Mouse (Mus musculus): Measurements from ENCODE around the gene Xylt1.

The Xylt1 gene

DNA sequence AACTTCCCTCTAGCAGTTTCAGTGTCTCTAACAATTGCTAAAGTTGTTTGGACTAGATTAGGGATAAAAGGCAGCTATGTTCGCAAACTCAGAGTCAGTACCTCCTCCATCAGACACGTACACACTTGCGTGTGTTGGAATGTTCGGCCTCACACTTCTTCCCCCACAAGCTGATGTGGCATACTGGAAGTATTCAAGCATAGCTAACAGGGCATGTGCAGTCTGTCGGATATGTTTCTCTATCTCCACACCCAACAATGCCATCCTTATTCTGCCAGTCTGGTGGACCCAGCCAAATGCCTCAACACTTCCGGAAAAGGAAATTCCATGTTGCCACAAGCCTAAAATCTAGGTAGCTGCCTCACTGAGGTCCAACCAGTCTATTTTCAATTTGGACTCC lies 319.3 kb downstream of the Xylt1 start:
- no peak for DNase-seq (ENCODE audit: low spot score)

DNA sequence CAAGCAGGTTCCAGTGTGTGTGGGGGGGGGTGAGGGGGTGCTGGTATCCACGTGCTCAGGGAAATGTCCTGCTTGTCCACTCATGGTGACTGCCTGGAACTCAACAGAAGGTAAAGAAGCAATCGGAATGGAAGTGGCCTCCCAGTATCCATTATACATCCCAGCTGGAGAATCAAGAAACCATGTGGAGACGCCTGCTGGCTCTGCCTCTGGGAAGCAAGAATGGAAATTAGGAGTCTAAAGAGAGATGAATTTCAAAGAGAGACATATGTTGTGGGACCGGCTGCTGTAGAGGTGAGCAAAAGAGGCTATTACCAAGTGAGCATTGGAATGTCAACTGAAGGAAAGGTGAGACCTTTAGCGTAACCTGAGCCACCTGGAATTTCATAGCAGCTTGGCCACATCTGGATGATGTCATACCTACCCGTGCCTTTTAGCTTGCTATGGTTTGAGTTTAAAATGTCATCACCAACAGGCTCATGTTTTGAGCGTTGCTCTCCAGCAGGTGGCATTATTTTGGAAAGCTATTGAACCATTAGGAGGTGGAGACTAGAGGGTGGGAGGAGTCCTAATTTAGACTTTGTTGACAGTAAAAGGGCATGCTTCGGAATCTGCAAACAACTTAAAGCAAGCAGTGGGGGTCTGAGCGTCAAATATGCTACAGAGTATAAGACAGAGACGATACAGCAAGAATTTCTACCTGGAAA lies 329.3 kb downstream of the Xylt1 start:
- DNase-seq (ENCODE audit: low spot score) = no peak

DNA sequence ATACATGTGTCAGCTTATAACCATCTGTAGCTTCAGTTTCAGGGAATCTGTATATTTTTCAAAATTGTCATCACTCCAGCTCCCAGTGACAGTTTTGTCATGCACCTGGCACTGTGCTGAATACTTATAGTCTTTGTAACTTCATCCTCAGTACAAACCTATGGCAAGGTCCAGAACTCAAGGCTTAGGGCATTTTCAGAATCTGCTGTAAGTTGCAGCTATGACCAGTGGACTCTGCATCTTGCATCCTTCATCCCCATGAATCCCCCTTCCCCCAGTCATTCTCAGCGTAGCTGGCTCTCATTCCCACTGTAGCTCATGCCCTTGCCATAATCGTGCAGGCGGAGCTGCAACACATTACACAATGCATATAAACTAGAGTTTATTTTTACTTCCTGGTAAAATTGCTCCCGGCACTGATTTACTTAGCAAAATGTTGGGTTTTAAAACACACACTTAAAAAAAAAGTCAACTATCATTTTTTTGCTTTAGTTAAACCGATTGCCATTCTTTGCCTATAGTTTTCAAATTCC lies 336.2 kb downstream of the Xylt1 start:
- no peak for DNase-seq (ENCODE audit: low spot score)

DNA sequence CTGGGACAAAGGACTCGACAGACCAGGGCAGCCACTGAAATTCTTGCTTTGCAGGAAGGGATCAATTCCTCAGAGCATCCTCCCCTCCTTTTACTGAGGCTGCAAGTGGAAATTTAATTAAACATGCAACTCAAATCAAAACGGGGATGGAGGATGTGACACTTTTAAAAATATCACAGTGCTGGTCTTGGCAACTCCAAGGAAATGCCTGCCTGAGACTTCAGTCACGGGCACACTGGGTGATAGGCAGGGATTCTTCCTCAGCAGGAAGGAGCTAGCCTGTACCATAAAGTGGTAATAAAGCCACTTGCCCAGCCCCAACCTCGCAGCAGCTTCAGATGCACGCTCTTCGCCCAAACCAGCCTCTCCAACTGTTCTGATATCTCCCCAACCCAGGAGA lies 339.6 kb downstream of the Xylt1 start:
- no peak for DNase-seq (ENCODE audit: low spot score)
